ENCODE assay signal across 8 mouse cellular contexts in the genomic region with DNA sequence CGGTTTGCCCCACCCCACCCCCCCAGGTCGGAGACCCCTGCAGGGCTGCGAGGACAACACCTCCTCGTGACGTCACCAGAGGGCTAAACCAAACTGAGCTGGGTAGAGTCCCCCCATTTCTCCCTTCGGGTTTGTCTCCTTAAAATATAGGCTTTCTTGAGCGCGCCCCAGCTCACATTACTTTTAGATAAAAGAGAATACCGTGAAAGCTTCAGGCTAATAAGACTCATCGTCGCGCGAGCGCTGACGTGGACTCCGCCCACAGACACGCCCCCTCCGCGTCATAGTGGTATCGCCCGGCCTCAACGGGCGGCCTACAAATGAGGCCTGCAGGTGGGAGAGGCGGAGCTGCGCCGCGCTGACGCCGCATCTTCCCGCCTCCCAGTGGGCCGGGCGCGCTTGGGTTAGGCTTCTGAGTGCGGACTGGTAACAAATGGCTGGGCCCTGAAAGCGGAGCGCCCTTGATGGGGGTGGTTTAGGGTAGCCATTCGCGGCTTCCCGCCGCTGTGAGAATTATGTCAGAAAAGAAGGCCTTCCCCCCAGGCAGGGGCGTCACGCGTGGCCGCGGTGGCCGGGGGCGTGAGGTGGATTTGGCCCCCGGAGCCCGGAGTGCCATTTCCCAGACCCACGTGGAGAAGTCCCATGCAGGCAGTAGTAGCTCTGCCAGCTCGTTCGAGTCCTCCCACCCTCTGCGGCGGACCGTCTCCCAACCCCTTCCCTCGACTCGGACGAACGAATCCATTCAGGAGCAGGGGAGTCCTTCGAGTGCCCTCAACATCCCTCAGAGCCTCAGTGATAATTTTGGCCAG. TPM values are rescaled to one million over a fixed set of nuclear protein-coding genes. Genes with fewer than 3 reads are reported as not detected.
DNase-seq lines count a peak whose midpoint lies in the region; ATAC-seq and TF ChIP-seq lines count a peak whose summit lies in the region.

No protein-coding gene starts in this region.

- peak overlapping the region; percentile 61 for H3K4me2 ChIP-seq in forebrain, embryonic 12.5 days
- H3K4me2 ChIP-seq in heart, postnatal 0 days (ENCODE audit: low read depth, low read length) = peak overlapping the region; percentile 78
- peak overlapping the region; percentile 80 for H3K4me2 ChIP-seq in liver, embryonic 14.5 days (ENCODE audit: low read depth)
- H3K4me2 ChIP-seq in stomach, embryonic 15.5 days = peak overlapping the region; percentile 76

- H3K4me1 ChIP-seq in E14TG2a.4 (replicated peaks; ENCODE audit: low read depth, low read length) = peaks cover 3% of the 10 kb centered on the region; the same call in 1 of the 2 replicates
- H3K4me1 ChIP-seq in forebrain, embryonic 12.5 days = no peaks in the 10 kb centered on the region
- H3K4me1 ChIP-seq in heart, postnatal 0 days (ENCODE audit: control insufficient read depth, insufficient read depth) = no peaks in the 10 kb centered on the region
- H3K4me1 ChIP-seq in liver, embryonic 14.5 days (replicated peaks; ENCODE audit: control insufficient read depth in 2 of 2, insufficient read depth in 2 of 2, low read length in 1 of 2) = no peaks in the 10 kb centered on the region; a peak in 2 of 4 replicates
- H3K4me1 ChIP-seq in stomach, embryonic 15.5 days = no peaks in the 10 kb centered on the region

- H3K4me3 ChIP-seq in E14TG2a.4 (replicated peaks; ENCODE audit: low read length) = peak overlapping the region; percentile 81
- peak overlapping the region; percentile 49 for H3K4me3 ChIP-seq in forebrain, embryonic 12.5 days (replicated peaks)
- H3K4me3 ChIP-seq in heart, postnatal 0 days (ENCODE audit: low read depth, low read length) = peak overlapping the region; percentile 57
- H3K4me3 ChIP-seq in liver, embryonic 14.5 days (ENCODE audit: insufficient read depth in 1 of 2, low read depth in 2 of 2, low read length in 2 of 2) = peak overlapping the region; percentile 60
- H3K4me3 ChIP-seq in stomach, embryonic 15.5 days (replicated peaks) = peak overlapping the region; percentile 54

- no peak for TF ChIP-seq EP300 in heart, postnatal 0 days (IDR thresholded peaks at IDR 0.05; ENCODE audit: low read depth)
- no peak for TF ChIP-seq EP300 in liver, embryonic 14.5 days (IDR thresholded peaks at IDR 0.05; ENCODE audit: low read depth)

- peak overlapping the region; percentile 66 for H3K27ac ChIP-seq in forebrain, embryonic 12.5 days
- H3K27ac ChIP-seq in heart, postnatal 0 days (ENCODE audit: low read depth) = peak overlapping the region; percentile 80
- H3K27ac ChIP-seq in liver, embryonic 14.5 days = no peak overlapping the region
- peak overlapping the region; percentile 81 for H3K27ac ChIP-seq in stomach, embryonic 15.5 days

- DNase-seq in heart, postnatal 0 days (ENCODE audit: low spot score) = peak; percentile 59
- peak; percentile 87 to 92 for DNase-seq in kidney, postnatal 36 days
- peak; percentile 64 to 74 (median 68) for DNase-seq in liver, embryonic 14.5 days (ENCODE audit: low read depth in 3 of 3, low spot score in 3 of 3)
- DNase-seq in neural tube, embryonic 10.5 days (ENCODE audit: extremely low spot score, low spot score) = peak; percentile 79

- 18% methylated on average over 60 of the region's 60 CpGs for WGBS in forebrain, embryonic 12.5 days
- WGBS in heart, postnatal 0 days = 10% methylated on average over 56 of the region's 60 CpGs
- 11% methylated on average over 55 of the region's 60 CpGs for WGBS in liver, embryonic 14.5 days (ENCODE audit: insufficient replicate concordance)
- 15% methylated on average over 54 of the region's 60 CpGs for WGBS in stomach, embryonic 15.5 days

- H3K27me3 ChIP-seq in E14TG2a.4 (ENCODE audit: insufficient read depth, low read length) = no peaks in the 10 kb centered on the region
- no peaks in the 10 kb centered on the region for H3K27me3 ChIP-seq in forebrain, embryonic 12.5 days
- no peaks in the 10 kb centered on the region for H3K27me3 ChIP-seq in heart, postnatal 0 days (ENCODE audit: control insufficient read depth, insufficient read depth, low read length)
- no peaks in the 10 kb centered on the region for H3K27me3 ChIP-seq in liver, embryonic 14.5 days (ENCODE audit: control insufficient read depth, insufficient read depth, low read length)
- H3K27me3 ChIP-seq in stomach, embryonic 15.5 days (replicated peaks) = no peaks in the 10 kb centered on the region

- H3K9ac ChIP-seq in forebrain, embryonic 12.5 days = peak overlapping the region; percentile 51
- H3K9ac ChIP-seq in heart, postnatal 0 days (replicated peaks; ENCODE audit: low read depth, low read length) = peak overlapping the region; percentile 55
- H3K9ac ChIP-seq in liver, embryonic 14.5 days (replicated peaks) = peak overlapping the region; percentile 36
- peak overlapping the region; percentile 25; the same call in 1 of the 2 replicates for H3K9ac ChIP-seq in stomach, embryonic 15.5 days

- peak; percentile 96 for ATAC-seq in cerebellum, adult (ENCODE audit: insufficient number of reproducible peaks, low FRiP score, low TSS enrichment)
- ATAC-seq in forebrain, embryonic 12.5 days (ENCODE audit: low FRiP score) = peak; percentile 97
- ATAC-seq in heart, postnatal 0 days (ENCODE audit: insufficient read depth, low read depth) = peak; percentile 98
- ATAC-seq in liver, embryonic 14.5 days (ENCODE audit: insufficient read depth) = peak; percentile 93
- peak; percentile 95 for ATAC-seq in stomach, embryonic 15.5 days (ENCODE audit: insufficient read depth, low FRiP score, low read depth)

- TF ChIP-seq CTCF in E14TG2a.4 (conservative IDR thresholded peaks at IDR 0.05; ENCODE audit: low read length) = no peak
- no peak for TF ChIP-seq CTCF in heart, postnatal 0 days (IDR thresholded peaks at IDR 0.05; ENCODE audit: low read depth)
- no peak for TF ChIP-seq CTCF in liver, embryonic 14.5 days (IDR thresholded peaks at IDR 0.05; ENCODE audit: low read depth)

- H3K36me3 ChIP-seq in E14TG2a.4 (ENCODE audit: insufficient read depth, low read length) = no peaks in the 10 kb centered on the region
- H3K36me3 ChIP-seq in forebrain, embryonic 12.5 days (replicated peaks) = no peaks in the 10 kb centered on the region
- no peaks in the 10 kb centered on the region for H3K36me3 ChIP-seq in heart, postnatal 0 days (replicated peaks; ENCODE audit: control insufficient read depth, insufficient read depth, low read length)
- H3K36me3 ChIP-seq in liver, embryonic 14.5 days (replicated peaks; ENCODE audit: control insufficient read depth, insufficient read depth, low read depth) = no peaks in the 10 kb centered on the region
- H3K36me3 ChIP-seq in stomach, embryonic 15.5 days = no peaks in the 10 kb centered on the region

- H3K9me3 ChIP-seq in E14TG2a.4 (ENCODE audit: low read length) = no peaks in the 10 kb centered on the region
- H3K9me3 ChIP-seq in forebrain, embryonic 12.5 days = no peaks in the 10 kb centered on the region
- H3K9me3 ChIP-seq in heart, postnatal 0 days (replicated peaks; ENCODE audit: control insufficient read depth, low read length) = no peaks in the 10 kb centered on the region
- no peaks in the 10 kb centered on the region for H3K9me3 ChIP-seq in liver, embryonic 14.5 days (ENCODE audit: control insufficient read depth, low read length)
- no peaks in the 10 kb centered on the region for H3K9me3 ChIP-seq in stomach, embryonic 15.5 days

RNA-seq across cellular contexts. Expression of a gene that starts 1.1 kb away (rescaled TPM):
- polyA plus RNA-seq in forebrain, embryonic 12.5 days (2016; fragmentation: Nextera tagmentation; extraction: Ambion mirVana) = 11.7 and 12.9 TPM in 2 replicates
- 2.4 and 6.6 TPM in 2 replicates for total RNA-seq in heart, postnatal 0 days (2014; rRNA removed; ENCODE audit: low replicate concordance)
- 3.4 and 3.6 TPM in 2 replicates for polyA plus RNA-seq in heart, postnatal 0 days (2015; fragmentation: Nextera tagmentation; extraction: Ambion mirVana)
- 1.9 and 2.9 TPM in 2 replicates for polyA plus RNA-seq in liver, embryonic 14.5 days (2012; rRNA removed)
- 3.8 and 4.0 TPM in 2 replicates for polyA plus RNA-seq in liver, embryonic 14.5 days (2014; fragmentation: Nextera tagmentation; extraction: Ambion mirVana)
- 16.4 TPM in 2 replicates for polyA plus RNA-seq in stomach, embryonic 15.5 days (2015; fragmentation: Nextera tagmentation; extraction: Ambion mirVana)
